Mouse (Mus musculus) midbrain, embryonic 12.5 days (tissue): ENCODE measurements around the gene Kdm4a. TPM values are rescaled to one million over a fixed set of nuclear protein-coding genes. Genes with fewer than 3 reads are reported as not detected.

ENCODE experiments used
- ATAC-seq: fragments of 200-750 bp; cut with Nextera tagmentation; 2 replicates; pipeline ENCODE4 v1.8.0; 2017; ENCODE audit warnings: low read depth, moderate TSS enrichment, moderate library complexity; ENCODE audit not compliant: low FRiP score
- H3K27ac ChIP-seq: fragments of 300-500 bp; sonication (generic); replicated peaks from 2 replicates; pipeline ENCODE4 v1.5.1; 2016; ENCODE audit warnings: mild to moderate bottlenecking
- H3K27me3 ChIP-seq: fragments of 300-500 bp; sonication (generic); 2 replicates; pipeline ENCODE4 v1.6.1; 2016; ENCODE audit warnings: mild to moderate bottlenecking
- H3K36me3 ChIP-seq: fragments of 300-500 bp; sonication (generic); 2 replicates; pipeline ENCODE4 v1.6.1; 2016
- H3K4me1 ChIP-seq: fragments of 300-500 bp; sonication (generic); 2 replicates; pipeline ENCODE4 v1.6.1; 2016
- H3K4me2 ChIP-seq: fragments of 300-500 bp; sonication (generic); replicated peaks from 2 replicates; pipeline ENCODE4 v1.6.1; 2016; ENCODE audit warnings: mild to moderate bottlenecking, moderate library complexity
- H3K4me3 ChIP-seq: fragments of 300-500 bp; sonication (generic); 2 replicates; pipeline ENCODE4 v1.5.1; 2016; ENCODE audit warnings: mild to moderate bottlenecking
- H3K9ac ChIP-seq: fragments of 300-500 bp; sonication (generic); replicated peaks from 2 replicates; pipeline ENCODE4 v1.6.1; 2016; ENCODE audit warnings: mild to moderate bottlenecking, moderate library complexity
- H3K9me3 ChIP-seq: fragments of 300-500 bp; sonication (generic); 2 replicates; pipeline ENCODE4 v1.6.1; 2016; ENCODE audit warnings: mild to moderate bottlenecking
- WGBS: fragments of 180-500 bp; shearing (Covaris S2); methylation state at CpG from one replicate; pipeline ENCODE4 v1.1.7; 2016; 5-methylcytosine and 5-hydroxymethylcytosine counted together
- polyA plus RNA-seq: library from polyadenylated mRNA; unstranded; fragments of >200 nt; fragmentation: Nextera tagmentation; extraction: Ambion mirVana; gene quantifications from 2 replicates; pipeline ENCODE4 v1.2.1, GENCODE M21; 2016

Gene Kdm4a
- polyA plus RNA-seq, 1 experiment from 2014 or later = 57.0 TPM

DNA sequence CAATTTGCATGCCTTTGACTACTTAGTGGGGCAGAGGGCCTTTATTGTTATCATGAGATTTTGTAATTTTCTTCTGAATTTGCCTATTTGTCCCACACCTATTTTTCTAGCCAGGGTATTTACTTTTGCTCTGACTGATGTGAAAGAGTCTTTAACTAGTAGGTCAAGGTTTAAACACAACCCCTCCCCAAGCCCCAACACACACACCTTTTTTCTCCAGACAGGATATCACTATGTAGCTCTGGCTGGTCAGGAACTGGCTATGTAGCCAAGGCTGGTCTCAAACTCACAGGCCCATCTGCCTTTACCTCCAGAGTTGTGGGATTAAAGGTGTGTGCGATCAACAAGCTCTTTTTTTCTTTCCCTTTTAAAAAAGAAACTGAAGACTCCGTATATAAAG is 19.2 kb upstream of the Kdm4a start:
- H3K36me3 ChIP-seq = no peaks in the 10 kb centered on the region
- H3K4me1 ChIP-seq = no peaks in the 10 kb centered on the region
- no peak overlapping the region for H3K9ac ChIP-seq
- no peak overlapping the region for H3K4me2 ChIP-seq
- no peak for ATAC-seq
- H3K9me3 ChIP-seq = no peaks in the 10 kb centered on the region
- H3K27ac ChIP-seq = no peak overlapping the region
- H3K4me3 ChIP-seq = no peak overlapping the region
- H3K27me3 ChIP-seq = no peaks in the 10 kb centered on the region
- 92% methylated on average over 2 of the region's 2 CpGs for WGBS

- H3K36me3 ChIP-seq = no peaks in the 10 kb centered on the region
- no peak overlapping the region for H3K9ac ChIP-seq
- WGBS = 86% methylated on average over 3 of the region's 3 CpGs
- H3K4me1 ChIP-seq = no peaks in the 10 kb centered on the region
- no peaks in the 10 kb centered on the region for H3K9me3 ChIP-seq
- no peak overlapping the region for H3K4me3 ChIP-seq
- no peak overlapping the region for H3K4me2 ChIP-seq
- H3K27me3 ChIP-seq = no peaks in the 10 kb centered on the region
- ATAC-seq = no peak
- no peak overlapping the region for H3K27ac ChIP-seq
These were observed 18.8 kb upstream of the Kdm4a start for GRCm38 (mm10) chr4:118198606-118199005.

- no peaks in the 10 kb centered on the region for H3K4me1 ChIP-seq
- H3K36me3 ChIP-seq = no peaks in the 10 kb centered on the region
- no peak overlapping the region for H3K4me2 ChIP-seq
- H3K27me3 ChIP-seq = no peaks in the 10 kb centered on the region
- no peaks in the 10 kb centered on the region for H3K9me3 ChIP-seq
- no peak overlapping the region for H3K27ac ChIP-seq
- no peak overlapping the region for H3K9ac ChIP-seq
- WGBS = 93% methylated on average over 10 of the region's 10 CpGs
- H3K4me3 ChIP-seq = no peak overlapping the region
- no peak for ATAC-seq
These were observed 16.3 kb upstream of the Kdm4a start for GRCm38 (mm10) chr4:118196185-118196584.

DNA sequence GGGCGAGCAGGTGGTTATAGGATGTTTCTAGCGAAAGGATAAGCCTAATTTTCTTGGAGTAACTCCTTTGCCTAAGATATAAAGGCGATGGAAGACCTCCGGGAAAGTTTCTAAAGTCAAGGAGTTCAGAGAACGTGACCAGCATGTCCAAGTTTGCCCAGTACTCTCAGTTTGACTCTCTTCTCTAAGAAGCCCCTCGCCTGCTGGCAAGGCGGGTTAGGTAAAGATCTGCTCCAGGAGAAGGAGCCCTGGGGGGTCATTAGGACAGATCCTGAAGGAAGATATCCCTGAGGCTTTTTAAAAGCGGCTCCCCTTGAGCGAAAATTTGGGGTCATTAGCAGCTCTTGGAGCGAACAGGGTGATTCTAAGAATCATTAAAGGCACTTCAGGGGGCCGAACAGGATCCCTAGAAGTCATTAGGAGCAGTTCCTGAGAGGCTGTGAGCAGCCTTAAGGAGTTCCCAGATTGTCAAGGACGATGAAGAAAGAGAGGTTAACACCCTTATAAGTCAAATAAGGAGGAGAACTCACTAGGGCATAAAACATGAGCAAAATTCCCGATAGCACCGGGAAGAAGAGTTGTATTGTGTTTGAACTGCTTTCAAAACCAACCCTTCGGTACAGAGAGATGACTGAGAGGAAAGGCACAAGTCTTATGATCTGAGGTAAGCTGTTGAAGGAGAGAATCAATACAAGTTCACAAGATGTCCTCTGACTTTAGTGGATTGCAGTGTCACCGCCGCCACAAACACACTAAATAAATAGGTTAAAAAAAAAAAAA is 648 bp upstream of the Kdm4a start:
- H3K4me3 ChIP-seq = peak overlapping the region; percentile 80
- H3K36me3 ChIP-seq = peaks cover 19% of the 10 kb centered on the region
- peak overlapping the region; percentile 84 for H3K9ac ChIP-seq
- peak overlapping the region; percentile 98 for H3K27ac ChIP-seq
- no peaks in the 10 kb centered on the region for H3K9me3 ChIP-seq
- H3K4me1 ChIP-seq = peaks cover 11% of the 10 kb centered on the region
- no peaks in the 10 kb centered on the region for H3K27me3 ChIP-seq
- WGBS = 14% methylated on average over 17 of the region's 17 CpGs
- H3K4me2 ChIP-seq = peak overlapping the region; percentile 60
- peak; percentile 3; the same call in 1 of the 2 replicates for ATAC-seq

DNA sequence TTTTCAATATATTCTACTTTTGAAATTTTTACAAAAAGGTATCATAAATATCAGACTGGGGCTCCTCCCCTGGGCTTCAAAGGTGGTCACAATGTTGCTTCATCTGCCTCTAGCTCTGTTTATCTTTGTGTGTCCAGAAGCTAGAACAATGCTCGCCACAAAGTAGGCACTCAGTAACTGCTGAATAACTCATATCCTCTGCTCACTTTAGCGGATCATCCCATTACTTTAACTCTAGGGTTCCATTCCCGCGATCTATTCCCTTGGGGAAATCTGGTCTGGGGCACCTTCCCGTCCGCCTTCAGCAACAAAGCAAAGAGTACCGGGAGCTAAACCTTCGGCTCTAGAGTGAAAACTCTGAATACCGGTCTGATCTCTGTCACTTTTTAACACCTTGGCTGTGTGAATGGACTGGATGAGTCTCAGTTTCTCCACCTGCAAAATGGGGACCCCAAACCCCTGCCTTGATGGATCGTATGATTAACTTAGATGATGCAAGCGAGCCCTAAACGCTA is 834 bp downstream of the Kdm4a start:
- Histone ChIP-seq H3K4me1 (peaks cover 11% of the 10 kb centered on the region), H3K36me3 (peaks cover 34% of the 10 kb centered on the region), H3K9me3 (no peaks in the 10 kb centered on the region), H3K4me2 (peak overlapping the region; percentile 60), H3K4me3 (peak overlapping the region; percentile 80), H3K27ac (peak overlapping the region; percentile 98), H3K9ac (peak overlapping the region; percentile 84), H3K27me3 (no peaks in the 10 kb centered on the region)
- WGBS = 3% methylated on average over 12 of the region's 12 CpGs
- no peak for ATAC-seq

DNA sequence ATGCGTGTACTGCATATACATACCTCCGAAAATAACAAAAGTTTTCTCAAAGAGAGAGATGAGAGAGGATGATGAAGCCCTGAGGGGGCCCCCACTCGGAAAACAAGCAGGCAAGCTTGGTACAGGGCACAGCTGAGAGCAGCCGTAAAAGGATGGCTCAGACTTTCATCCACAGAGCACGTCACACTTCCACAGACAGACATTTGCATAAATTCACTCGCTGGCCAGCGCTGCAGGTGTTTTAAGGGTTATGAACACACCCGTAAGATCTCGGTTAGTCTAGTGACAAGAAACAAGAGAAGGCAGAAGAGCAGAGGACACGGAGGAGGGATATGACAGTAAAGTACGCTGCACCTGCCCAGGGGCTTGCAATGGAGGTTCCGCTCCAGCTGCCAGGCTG is 7.4 kb downstream of the Kdm4a start:
- Histone ChIP-seq H3K4me2 (no peak overlapping the region), H3K27me3 (no peaks in the 10 kb centered on the region), H3K27ac (no peak overlapping the region), H3K9ac (no peak overlapping the region), H3K9me3 (no peaks in the 10 kb centered on the region), H3K36me3 (peaks cover 96% of the 10 kb centered on the region), H3K4me1 (no peaks in the 10 kb centered on the region), H3K4me3 (no peak overlapping the region)
- 94% methylated on average over 12 of the region's 12 CpGs for WGBS
- no peak for ATAC-seq

- no peak for ATAC-seq
- WGBS = 88% methylated on average over 9 of the region's 9 CpGs
- Histone ChIP-seq H3K4me1 (no peaks in the 10 kb centered on the region), H3K9ac (no peak overlapping the region), H3K27ac (no peak overlapping the region), H3K9me3 (no peaks in the 10 kb centered on the region), H3K4me2 (no peak overlapping the region), H3K27me3 (no peaks in the 10 kb centered on the region), H3K4me3 (no peak overlapping the region), H3K36me3 (peaks cover 96% of the 10 kb centered on the region)
These were observed 8.8 kb downstream of the Kdm4a start for GRCm38 (mm10) chr4:118171006-118171405.

DNA sequence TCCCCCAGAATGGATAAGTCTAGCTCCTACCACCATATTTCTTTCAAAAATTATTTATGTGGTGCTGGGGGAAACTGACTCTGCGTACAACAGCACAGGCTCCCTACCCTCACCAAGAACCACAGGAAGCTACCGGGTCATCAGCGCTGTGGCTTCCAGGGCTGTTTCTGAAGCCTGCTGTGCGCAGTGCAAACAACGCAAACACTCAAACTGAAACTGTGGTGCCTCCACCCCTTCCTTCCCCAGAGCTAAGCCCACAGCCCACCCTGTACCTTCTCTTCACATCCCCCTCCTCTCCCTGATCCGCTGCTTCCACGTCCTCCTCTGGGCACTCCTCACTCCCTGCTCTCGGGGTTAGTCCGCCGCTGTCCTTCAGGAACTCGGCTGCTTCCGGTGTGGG is 17.7 kb downstream of the Kdm4a start:
- peaks cover 98% of the 10 kb centered on the region for H3K36me3 ChIP-seq
- H3K9ac ChIP-seq = no peak overlapping the region
- ATAC-seq = no peak
- no peaks in the 10 kb centered on the region for H3K9me3 ChIP-seq
- H3K27ac ChIP-seq = no peak overlapping the region
- 93% methylated on average over 12 of the region's 12 CpGs for WGBS
- no peak overlapping the region for H3K4me3 ChIP-seq
- H3K4me1 ChIP-seq = no peaks in the 10 kb centered on the region
- H3K27me3 ChIP-seq = no peaks in the 10 kb centered on the region
- H3K4me2 ChIP-seq = no peak overlapping the region

GRCm38 (mm10) chr4:118157666-118158065 is 22.2 kb downstream of the Kdm4a start:
- Histone ChIP-seq H3K27ac (no peak overlapping the region), H3K9ac (no peak overlapping the region), H3K4me2 (no peak overlapping the region), H3K27me3 (no peaks in the 10 kb centered on the region), H3K4me3 (no peak overlapping the region), H3K4me1 (no peaks in the 10 kb centered on the region), H3K9me3 (no peaks in the 10 kb centered on the region), H3K36me3 (peaks cover 96% of the 10 kb centered on the region)
- no peak for ATAC-seq
- 97% methylated on average over 3 of the region's 3 CpGs for WGBS

DNA sequence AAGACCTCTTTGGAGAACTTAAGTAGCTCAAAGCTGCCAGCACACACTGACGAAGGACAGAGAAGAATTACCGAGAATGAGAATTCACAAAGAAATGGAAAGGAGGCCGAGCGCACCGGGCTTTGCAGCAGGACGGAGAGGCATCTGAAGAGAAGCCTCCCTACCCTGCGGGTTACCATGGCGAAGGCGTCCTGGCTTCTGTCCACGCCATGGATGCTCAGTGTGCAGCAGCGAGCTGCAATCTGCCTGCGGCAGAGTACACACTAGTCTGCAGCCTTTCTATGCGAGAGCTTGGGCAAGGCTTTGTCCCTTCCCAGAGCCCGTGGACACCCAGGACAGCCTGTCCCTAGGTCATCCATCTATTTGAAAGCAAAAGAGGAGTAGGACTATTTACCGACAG is 23.3 kb downstream of the Kdm4a start:
- no peak overlapping the region for H3K9ac ChIP-seq
- peaks cover 96% of the 10 kb centered on the region for H3K36me3 ChIP-seq
- H3K27me3 ChIP-seq = no peaks in the 10 kb centered on the region
- no peak overlapping the region for H3K4me3 ChIP-seq
- H3K4me2 ChIP-seq = no peak overlapping the region
- WGBS = 94% methylated on average over 15 of the region's 15 CpGs
- H3K9me3 ChIP-seq = no peaks in the 10 kb centered on the region
- no peak overlapping the region for H3K27ac ChIP-seq
- no peaks in the 10 kb centered on the region for H3K4me1 ChIP-seq
- ATAC-seq = no peak

- no peak for ATAC-seq
- WGBS = 92% methylated on average over 5 of the region's 5 CpGs
These were observed 25.0 kb downstream of the Kdm4a start for GRCm38 (mm10) chr4:118154889-118155288.

GRCm38 (mm10) chr4:118152020-118152785 is 27.6 kb downstream of the Kdm4a start:
- Histone ChIP-seq H3K9ac (no peak overlapping the region), H3K4me2 (no peak overlapping the region), H3K9me3 (no peaks in the 10 kb centered on the region), H3K4me3 (no peak overlapping the region), H3K27ac (no peak overlapping the region), H3K4me1 (no peaks in the 10 kb centered on the region), H3K36me3 (peaks cover 98% of the 10 kb centered on the region), H3K27me3 (no peaks in the 10 kb centered on the region)
- WGBS = 90% methylated on average over 17 of the region's 17 CpGs
- ATAC-seq = no peak

More at GRCm38 (mm10) chr4:118154889-118155288, 25.0 kb downstream of the Kdm4a start:
- Histone ChIP-seq H3K4me3 (no peak overlapping the region), H3K9ac (no peak overlapping the region), H3K36me3 (peaks cover 96% of the 10 kb centered on the region), H3K27ac (no peak overlapping the region), H3K4me2 (no peak overlapping the region), H3K4me1 (no peaks in the 10 kb centered on the region), H3K9me3 (no peaks in the 10 kb centered on the region), H3K27me3 (no peaks in the 10 kb centered on the region)
